Mouse (Mus musculus): ENCODE results near the gene Spg21. TPM values are rescaled to one million over a fixed set of nuclear protein-coding genes. Genes with fewer than 3 reads are reported as not detected.
A peak's percentile ranks its signal among the peaks of the same experiment; 100 is the strongest.

Gene Spg21
- polyA plus RNA-seq, 1 experiment from 2014 or later, result 55.4 TPM

DNA sequence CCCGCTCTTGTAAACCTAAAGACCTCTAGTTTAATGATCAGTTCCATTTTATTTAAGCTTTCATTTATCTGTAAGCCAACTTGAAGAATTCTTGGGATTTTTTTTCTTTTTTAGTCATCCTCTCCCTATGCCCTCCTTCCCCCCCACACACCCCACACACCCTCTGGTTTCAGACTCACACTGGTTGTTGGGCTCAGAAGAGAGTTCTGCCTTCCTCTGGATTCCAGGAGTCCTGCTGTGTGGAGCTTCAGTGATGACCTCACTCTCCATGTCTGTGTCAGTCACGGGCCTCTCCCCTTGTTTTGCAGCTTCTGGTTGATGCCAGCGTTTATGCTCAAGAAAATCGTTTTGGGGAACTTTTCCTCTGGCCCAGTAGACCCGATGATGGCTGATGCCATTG is 19.3 kb downstream of the Spg21 start:
- no peak overlapping the region for H3K4me3 ChIP-seq
- no peak overlapping the region for H3K4me2 ChIP-seq
- no peaks in the 10 kb centered on the region for H3K27me3 ChIP-seq (replicated peaks)
- no peak overlapping the region for H3K27ac ChIP-seq (replicated peaks)
- H3K9me3 ChIP-seq, result no peaks in the 10 kb centered on the region
- H3K4me1 ChIP-seq, result no peaks in the 10 kb centered on the region
- H3K9ac ChIP-seq, result no peak overlapping the region
- no peak for ATAC-seq (ENCODE audit: extremely low read depth, insufficient number of reproducible peaks, low FRiP score, low TSS enrichment)
- peaks cover 93% of the 10 kb centered on the region for H3K36me3 ChIP-seq
- WGBS, result 73% methylated on average over 5 of the region's 5 CpGs

DNA sequence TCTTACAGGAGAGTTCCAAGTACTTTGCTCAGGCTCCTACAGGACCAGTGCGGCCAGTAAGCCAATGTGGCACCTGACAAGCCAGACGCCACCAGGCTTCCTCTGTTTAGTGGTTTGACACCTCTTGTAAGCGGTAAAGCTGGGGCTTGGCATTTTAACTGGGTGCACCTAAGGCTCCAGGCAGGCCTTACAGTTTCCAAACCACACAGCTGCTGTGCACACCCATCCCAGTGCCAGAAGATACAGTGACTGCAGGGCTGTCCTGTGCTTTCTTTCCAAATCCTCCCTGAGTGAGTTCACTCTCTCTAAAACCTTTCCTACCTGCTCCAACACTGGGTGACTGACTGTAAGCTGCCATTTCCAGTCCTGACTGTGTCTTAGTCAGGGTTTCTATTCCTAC is 30.7 kb downstream of the Spg21 start:
- 83% methylated on average over 3 of the region's 3 CpGs for WGBS
- Histone ChIP-seq H3K9me3 (no peaks in the 10 kb centered on the region), H3K9ac (no peak overlapping the region), H3K4me2 (no peak overlapping the region), H3K36me3 (peaks cover 30% of the 10 kb centered on the region), H3K27me3 (replicated peaks) (no peaks in the 10 kb centered on the region), H3K27ac (replicated peaks) (no peak overlapping the region), H3K4me1 (no peaks in the 10 kb centered on the region), H3K4me3 (no peak overlapping the region)
- ATAC-seq (ENCODE audit: extremely low read depth, insufficient number of reproducible peaks, low FRiP score, low TSS enrichment), result no peak

DNA sequence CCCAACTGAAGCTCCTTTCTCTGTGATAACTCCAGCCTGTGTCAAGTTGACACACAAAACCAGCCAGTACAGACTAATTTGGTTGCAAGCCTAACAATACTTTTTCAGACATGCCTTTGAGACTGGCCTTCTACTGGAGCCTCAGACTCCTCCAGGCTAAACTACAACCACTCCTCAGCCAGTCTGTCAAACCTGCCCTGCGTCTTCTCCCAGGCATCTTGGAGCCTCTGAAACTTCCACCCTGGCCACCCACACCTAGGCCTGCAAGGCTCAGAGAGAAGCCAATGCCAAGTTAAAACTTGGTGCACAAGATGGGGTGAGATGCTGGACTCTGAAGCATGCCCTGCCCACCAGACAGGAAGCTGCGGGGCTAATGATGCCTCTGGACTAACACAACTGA is 31.6 kb downstream of the Spg21 start:
- WGBS, result 71% methylated on average over 2 of the region's 2 CpGs
- H3K9ac ChIP-seq, result no peak overlapping the region
- H3K4me1 ChIP-seq, result no peaks in the 10 kb centered on the region
- peaks cover 21% of the 10 kb centered on the region for H3K36me3 ChIP-seq
- no peak overlapping the region for H3K27ac ChIP-seq (replicated peaks)
- H3K4me3 ChIP-seq, result no peak overlapping the region
- H3K4me2 ChIP-seq, result no peak overlapping the region
- no peak for ATAC-seq (ENCODE audit: extremely low read depth, insufficient number of reproducible peaks, low FRiP score, low TSS enrichment)
- H3K9me3 ChIP-seq, result no peaks in the 10 kb centered on the region
- no peaks in the 10 kb centered on the region for H3K27me3 ChIP-seq (replicated peaks)

DNA sequence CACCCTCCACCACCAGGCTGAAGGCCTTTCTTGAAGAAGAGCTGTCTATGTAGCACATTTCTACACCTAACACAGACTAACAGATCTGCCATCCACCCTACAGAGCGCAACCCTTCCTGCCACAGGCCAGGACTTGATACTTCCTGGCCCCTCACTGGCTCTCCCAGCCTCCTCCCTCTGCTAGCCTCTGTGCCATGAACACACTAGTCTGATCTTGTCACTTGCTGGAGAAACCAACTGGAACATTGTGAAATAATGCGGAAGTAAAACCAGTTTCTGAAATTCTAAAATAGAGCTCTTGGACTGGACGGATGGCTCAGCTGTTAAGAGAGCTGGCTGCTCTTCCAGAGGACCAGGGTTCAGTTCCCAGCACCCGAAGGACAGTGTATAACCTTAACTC is 32.1 kb downstream of the Spg21 start:
- Histone ChIP-seq H3K27ac (replicated peaks) (no peak overlapping the region), H3K9me3 (no peaks in the 10 kb centered on the region), H3K4me3 (no peak overlapping the region), H3K4me1 (no peaks in the 10 kb centered on the region), H3K9ac (no peak overlapping the region), H3K4me2 (no peak overlapping the region), H3K36me3 (peaks cover 16% of the 10 kb centered on the region), H3K27me3 (replicated peaks) (no peaks in the 10 kb centered on the region)
- no peak for ATAC-seq (ENCODE audit: extremely low read depth, insufficient number of reproducible peaks, low FRiP score, low TSS enrichment)
- WGBS, result 91% methylated on average over 4 of the region's 4 CpGs

DNA sequence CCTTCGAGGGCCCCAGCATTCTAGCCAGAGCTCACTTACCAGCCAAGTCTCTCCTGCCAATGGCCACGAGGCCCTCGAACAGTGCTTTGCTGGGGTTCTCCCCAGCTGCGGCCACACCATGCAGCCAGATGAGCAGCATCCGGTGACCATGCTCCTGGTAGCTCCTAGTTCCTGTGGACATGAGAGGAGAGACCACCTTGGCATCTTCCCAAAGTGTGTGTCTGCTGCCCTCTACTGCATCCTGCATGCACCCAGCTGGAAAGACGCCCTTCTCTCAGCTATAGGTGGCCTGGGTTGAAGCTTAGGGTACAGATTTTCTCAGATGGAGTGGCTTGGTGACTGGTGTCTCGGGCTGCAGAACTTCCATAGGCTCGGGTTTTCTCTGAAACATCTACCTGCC is 41.4 kb downstream of the Spg21 start:
- no peak overlapping the region for H3K4me3 ChIP-seq
- 43% methylated on average over 8 of the region's 8 CpGs for WGBS
- peaks cover 4% of the 10 kb centered on the region; the same call in 1 of the 2 replicates for H3K27me3 ChIP-seq (replicated peaks)
- H3K9me3 ChIP-seq, result no peaks in the 10 kb centered on the region
- no peak overlapping the region for H3K9ac ChIP-seq
- H3K4me1 ChIP-seq, result 0 out of 2 replicates have a peak, but pooled peaks cover 2% of the 10 kb centered on the region
- H3K4me2 ChIP-seq, result no peak overlapping the region
- H3K27ac ChIP-seq (replicated peaks), result no peak overlapping the region
- no peak for ATAC-seq (ENCODE audit: extremely low read depth, insufficient number of reproducible peaks, low FRiP score, low TSS enrichment)
- H3K36me3 ChIP-seq, result no peaks in the 10 kb centered on the region

DNA sequence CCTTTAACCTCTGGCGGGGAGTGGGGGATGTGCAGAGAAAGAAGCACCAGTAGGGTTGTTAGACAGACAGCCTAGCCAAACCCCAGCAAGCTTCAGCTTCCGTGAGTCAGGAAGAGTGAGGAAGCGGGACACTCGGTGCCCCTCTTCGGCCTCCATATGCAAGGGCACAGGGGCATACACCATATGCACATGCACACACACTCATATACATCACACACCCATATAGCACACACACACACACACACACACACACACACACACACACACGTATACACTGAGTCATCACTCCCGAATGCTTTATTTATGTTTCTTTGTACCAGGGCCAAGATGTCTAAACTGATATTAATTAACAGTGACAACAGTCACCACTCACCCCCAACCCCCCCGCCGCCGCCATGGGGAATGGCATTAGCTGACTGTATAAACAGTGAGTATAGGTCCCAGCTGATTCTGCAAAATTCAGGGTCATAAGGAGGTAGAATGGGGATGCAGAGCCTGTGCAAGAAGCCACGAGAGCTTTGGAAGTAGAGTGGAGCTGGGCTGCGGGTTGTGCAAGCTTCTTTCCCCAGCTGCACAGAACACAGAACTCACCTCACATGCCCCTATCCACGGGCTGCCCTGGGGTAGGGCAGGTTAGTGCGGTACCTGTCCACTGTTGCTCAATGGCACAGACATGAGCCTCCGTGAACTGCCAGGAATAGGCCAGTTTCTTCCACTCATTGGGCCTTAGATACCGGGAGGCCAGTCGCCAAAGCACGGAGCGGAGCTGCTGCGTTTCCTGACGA is 42.2 kb downstream of the Spg21 start:
- 76% methylated on average over 21 of the region's 21 CpGs for WGBS
- H3K9me3 ChIP-seq, result no peaks in the 10 kb centered on the region
- no peak for ATAC-seq (ENCODE audit: extremely low read depth, insufficient number of reproducible peaks, low FRiP score, low TSS enrichment)

DNA sequence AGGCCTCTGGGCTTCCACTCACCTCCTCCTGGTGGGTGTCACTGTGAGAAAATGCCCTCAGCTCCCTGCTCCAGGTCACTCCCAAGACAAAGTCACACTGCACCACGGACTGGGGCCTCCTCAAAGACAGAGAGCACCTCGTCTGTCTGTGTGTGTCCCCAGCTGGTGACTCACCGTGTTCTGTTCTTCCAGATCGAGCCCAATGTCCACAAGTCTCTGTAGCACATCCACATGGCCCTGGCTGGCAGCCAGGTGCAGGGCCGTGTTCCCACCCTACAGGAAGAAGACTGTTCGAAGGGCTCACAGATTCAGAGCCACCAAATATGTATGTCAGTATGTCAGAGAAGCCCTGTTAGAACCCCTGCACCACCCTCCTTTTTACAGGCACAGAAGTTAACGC is 47.7 kb downstream of the Spg21 start:
- H3K4me2 ChIP-seq, result no peak overlapping the region
- no peak overlapping the region for H3K9ac ChIP-seq
- H3K4me3 ChIP-seq, result no peak overlapping the region
- 26% methylated on average over 7 of the region's 7 CpGs for WGBS
- ATAC-seq (ENCODE audit: extremely low read depth, insufficient number of reproducible peaks, low FRiP score, low TSS enrichment), result no peak
- no peaks in the 10 kb centered on the region for H3K9me3 ChIP-seq
- peaks cover 17% of the 10 kb centered on the region for H3K27me3 ChIP-seq (replicated peaks)
- no peaks in the 10 kb centered on the region for H3K36me3 ChIP-seq
- no peak overlapping the region for H3K27ac ChIP-seq (replicated peaks)
- H3K4me1 ChIP-seq, result peaks cover 17% of the 10 kb centered on the region

More for the DNA sequence above, 42.2 kb downstream of the Spg21 start:
- Histone ChIP-seq H3K9ac (no peak overlapping the region), H3K4me3 (no peak overlapping the region), H3K27ac (replicated peaks) (no peak overlapping the region), H3K4me2 (no peak overlapping the region), H3K36me3 (no peaks in the 10 kb centered on the region), H3K27me3 (replicated peaks) (peaks cover 4% of the 10 kb centered on the region; the same call in 1 of the 2 replicates), H3K4me1 (peaks cover 3% of the 10 kb centered on the region)

DNA sequence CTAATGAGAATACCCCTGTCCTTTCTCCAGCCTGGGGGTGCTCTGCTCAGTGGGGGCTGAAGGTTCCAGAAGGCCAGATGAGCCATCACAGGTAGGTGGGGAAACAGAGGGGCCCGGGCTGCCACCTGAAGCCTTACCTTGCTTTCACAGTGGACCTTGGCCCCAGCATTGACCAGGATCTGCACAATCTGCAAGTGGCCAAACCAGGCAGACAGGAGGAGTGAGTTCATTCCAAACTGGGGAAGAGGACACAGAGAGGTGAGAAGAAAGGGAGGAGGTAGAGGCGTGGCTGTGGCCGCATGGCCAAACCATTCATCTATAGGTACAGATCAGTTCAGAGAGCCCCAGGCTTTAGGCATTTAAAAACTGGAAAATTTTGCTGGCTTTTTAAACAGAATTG is 51.8 kb downstream of the Spg21 start:
- no peak overlapping the region for H3K4me3 ChIP-seq
- H3K9me3 ChIP-seq, result no peaks in the 10 kb centered on the region
- ATAC-seq (ENCODE audit: extremely low read depth, insufficient number of reproducible peaks, low FRiP score, low TSS enrichment), result no peak
- no peak overlapping the region for H3K4me2 ChIP-seq
- H3K4me1 ChIP-seq, result peaks cover 17% of the 10 kb centered on the region
- peaks cover 25% of the 10 kb centered on the region for H3K27me3 ChIP-seq (replicated peaks)
- 80% methylated on average over 3 of the region's 3 CpGs for WGBS
- no peak overlapping the region for H3K9ac ChIP-seq
- H3K36me3 ChIP-seq, result no peaks in the 10 kb centered on the region
- no peak overlapping the region for H3K27ac ChIP-seq (replicated peaks)

DNA sequence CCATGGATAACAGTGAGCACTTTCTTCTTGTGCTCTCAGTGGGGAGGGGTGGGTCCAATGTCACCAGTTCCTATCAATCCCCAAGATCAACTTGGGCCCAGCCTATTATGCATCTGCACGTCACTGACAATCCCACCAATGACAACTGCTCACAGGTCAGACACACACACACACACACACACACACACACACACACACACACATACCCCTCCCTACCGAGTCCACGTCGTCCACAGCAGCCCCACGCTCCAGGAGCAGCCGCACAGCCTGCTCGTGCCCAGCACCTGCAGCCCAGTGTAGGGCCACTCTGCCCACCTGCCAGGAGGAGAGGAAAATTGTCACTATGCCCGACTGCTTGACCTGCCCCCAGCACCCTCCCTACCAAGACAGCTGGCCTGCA is 53.7 kb downstream of the Spg21 start:
- ATAC-seq (ENCODE audit: extremely low read depth, insufficient number of reproducible peaks, low FRiP score, low TSS enrichment), result no peak
- WGBS, result 78% methylated on average over 8 of the region's 8 CpGs

DNA sequence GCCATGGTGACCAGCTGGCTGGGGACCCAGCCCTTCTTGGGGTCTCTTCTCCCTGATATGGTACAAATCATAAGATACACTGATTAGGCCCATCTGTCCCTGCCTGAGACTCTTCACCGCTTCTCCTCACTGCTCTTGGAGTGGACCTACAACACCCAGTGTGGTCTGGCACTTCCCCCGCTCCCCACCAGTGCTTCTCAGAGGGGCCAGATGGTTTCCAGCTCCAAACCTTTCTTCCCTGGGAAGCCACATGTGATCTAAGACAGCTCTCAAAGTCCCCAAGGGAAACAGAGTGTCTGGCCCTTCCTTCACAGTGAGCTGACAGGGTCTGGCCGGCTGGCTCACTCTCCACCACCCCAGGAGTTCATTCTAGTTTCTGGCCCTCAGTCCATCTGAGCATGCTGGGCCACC is 54.1 kb downstream of the Spg21 start:
- Histone ChIP-seq H3K9me3 (no peaks in the 10 kb centered on the region), H3K36me3 (no peaks in the 10 kb centered on the region), H3K4me3 (no peak overlapping the region), H3K27me3 (replicated peaks) (peaks cover 21% of the 10 kb centered on the region), H3K27ac (replicated peaks) (no peak overlapping the region), H3K4me2 (no peak overlapping the region), H3K9ac (no peak overlapping the region), H3K4me1 (peaks cover 2% of the 10 kb centered on the region)
- WGBS, result 36% methylated on average over 3 of the region's 3 CpGs
- no peak for ATAC-seq (ENCODE audit: extremely low read depth, insufficient number of reproducible peaks, low FRiP score, low TSS enrichment)

More for the DNA sequence above, 53.7 kb downstream of the Spg21 start:
- Histone ChIP-seq H3K4me3 (no peak overlapping the region), H3K4me2 (no peak overlapping the region), H3K27ac (replicated peaks) (no peak overlapping the region), H3K27me3 (replicated peaks) (peaks cover 24% of the 10 kb centered on the region), H3K36me3 (no peaks in the 10 kb centered on the region), H3K4me1 (peaks cover 3% of the 10 kb centered on the region; the same call in 1 of the 2 replicates), H3K9ac (no peak overlapping the region), H3K9me3 (no peaks in the 10 kb centered on the region)

DNA sequence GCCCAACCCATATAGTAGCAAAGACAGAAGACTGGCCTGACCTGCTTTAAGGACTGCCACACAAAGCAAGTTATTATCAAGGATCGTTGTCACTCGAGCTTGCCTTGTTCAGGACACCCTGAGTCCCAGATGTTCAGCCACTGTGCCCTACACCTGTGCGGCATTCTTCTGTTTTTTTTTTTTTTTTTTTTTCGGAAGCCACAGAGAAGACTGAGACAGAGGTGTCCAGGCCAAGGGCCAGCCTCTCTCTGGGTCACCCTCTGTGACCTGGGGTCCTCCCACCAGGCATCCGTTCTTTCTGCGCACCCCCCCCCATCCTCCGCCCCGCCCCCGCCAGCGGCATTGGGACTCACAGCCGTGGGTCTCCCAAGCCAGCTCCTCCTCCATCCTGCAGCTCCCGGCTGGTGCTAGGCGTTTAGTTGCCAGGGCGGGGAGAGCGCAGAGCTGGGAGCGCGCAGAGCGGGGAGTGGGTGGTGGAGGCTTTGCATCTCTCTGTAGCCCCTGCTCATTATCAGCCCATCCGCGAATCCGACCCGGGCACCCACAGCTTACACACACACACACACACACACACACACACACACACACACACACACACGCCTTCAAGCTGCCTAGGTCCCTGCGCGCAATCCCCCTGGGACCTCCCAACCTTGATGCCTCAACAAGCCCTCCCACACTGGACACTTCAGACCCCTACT is 59.2 kb downstream of the Spg21 start, which contains the start of gene Ankdd1a:
TSS of gene Ankdd1a (minus strand) at position 387 of the 698 bp plus-strand sequence.
- Histone ChIP-seq H3K9ac (peak within 1 kb of the TSS; percentile 66), H3K27me3 (replicated peaks) (peaks cover 27% of the 10 kb centered on the region), H3K27ac (replicated peaks) (no peak within 1 kb of the TSS), H3K4me3 (peak within 1 kb of the TSS; percentile 39), H3K9me3 (no peaks in the 10 kb centered on the region), H3K4me1 (peaks cover 14% of the 10 kb centered on the region), H3K36me3 (no peaks in the 10 kb centered on the region), H3K4me2 (peak within 1 kb of the TSS; percentile 67)
- 5% methylated on average over 25 of the region's 25 CpGs for WGBS
- ATAC-seq (ENCODE audit: extremely low read depth, insufficient number of reproducible peaks, low FRiP score, low TSS enrichment), result no peak

Data from heart, embryonic 13.5 days (tissue).